Mouse (Mus musculus): ENCODE results near the gene Mybph.

- TF ChIP-seq EP300 (IDR thresholded peaks at IDR 0.05; ENCODE audit: low read depth) (no peak), CTCF (IDR thresholded peaks at IDR 0.05; ENCODE audit: low read depth) (no peak)
Measured at GRCm38 (mm10) chr1:134235391-134235921, 42.2 kb downstream of the Mybph start, which contains the start of gene Adora1.
